Mouse (Mus musculus) midbrain, embryonic 14.5 days (tissue): ENCODE measurements around the gene Ctdspl2. TPM values are rescaled to one million over a fixed set of nuclear protein-coding genes. Genes with fewer than 3 reads are reported as not detected.

ENCODE experiments used
- ATAC-seq: fragments of 200-750 bp; cut with Nextera tagmentation; 2 replicates; pipeline ENCODE4 v1.8.0; 2017; ENCODE audit warnings: moderate number of reproducible peaks, moderate library complexity; ENCODE audit not compliant: low FRiP score, low TSS enrichment
- DNase-seq: peaks from one replicate; pipeline ENCODE4 v3.0.0-alpha.2; 2015
- H3K27ac ChIP-seq: fragments of 300-500 bp; sonication (generic); replicated peaks from 2 replicates; pipeline ENCODE4 v1.5.1; 2014; ENCODE audit warnings: mild to moderate bottlenecking, low read depth, low read length, moderate library complexity
- H3K27me3 ChIP-seq: fragments of 300-500 bp; sonication (generic); 2 replicates; pipeline ENCODE4 v1.6.1; 2014; ENCODE audit warnings: low read length, control low read depth, mixed read lengths; ENCODE audit not compliant: control insufficient read depth, insufficient read depth
- H3K36me3 ChIP-seq: fragments of 300-500 bp; sonication (generic); 2 replicates; pipeline ENCODE4 v1.6.1; 2014; ENCODE audit warnings: low read length, control low read depth; ENCODE audit not compliant: control insufficient read depth, insufficient read depth
- H3K4me1 ChIP-seq: fragments of 300-500 bp; sonication (generic); 2 replicates; pipeline ENCODE4 v1.6.1; 2014; ENCODE audit warnings: mild to moderate bottlenecking, antibody characterized with exemption, low read length, control low read depth; ENCODE audit not compliant: control insufficient read depth, insufficient read depth
- H3K4me2 ChIP-seq: fragments of 300-500 bp; sonication (generic); 2 replicates; pipeline ENCODE4 v1.6.1; 2014; ENCODE audit warnings: mild to moderate bottlenecking, low read length, moderate library complexity
- H3K4me3 ChIP-seq: fragments of 300-500 bp; sonication (generic); replicated peaks from 2 replicates; pipeline ENCODE4 v1.5.1; 2014; ENCODE audit warnings: low read depth, low read length
- H3K9ac ChIP-seq: fragments of 300-500 bp; sonication (generic); replicated peaks from 2 replicates; pipeline ENCODE4 v1.6.1; 2014; ENCODE audit warnings: mild to moderate bottlenecking, low read length, moderate library complexity
- H3K9me3 ChIP-seq: fragments of 300-500 bp; sonication (generic); 2 replicates; pipeline ENCODE4 v1.6.1; 2016; ENCODE audit warnings: low read length, control low read depth, mixed read lengths; ENCODE audit not compliant: control insufficient read depth
- WGBS: fragments of 180-500 bp; shearing (Covaris S2); extraction: QIAGEN DNeasy Blood & Tissue Kit; methylation state at CpG from one replicate; pipeline ENCODE4 v1.1.7; 2014; 5-methylcytosine and 5-hydroxymethylcytosine counted together
- microRNA-seq: library from miRNA; unstranded; fragments of <30 nt; microRNA quantifications from one replicate; pipeline ENCODE4, GENCODE M21; 2016
- polyA plus RNA-seq: library from polyadenylated mRNA; unstranded; fragments of >200 nt; fragmentation: Nextera tagmentation; extraction: Ambion mirVana; gene quantifications from 2 replicates; pipeline ENCODE4 v1.2.1, GENCODE M21; 2014

The Ctdspl2 gene
- polyA plus RNA-seq, 1 experiment from 2014 or later: 41.1 TPM

- ATAC-seq: no peak
- DNase-seq: no peak
- Histone ChIP-seq H3K9ac (no peak overlapping the region), H3K27me3 (no peaks in the 10 kb centered on the region), H3K4me1 (no peaks in the 10 kb centered on the region; the same call in 1 of the 2 replicates), H3K9me3 (no peaks in the 10 kb centered on the region), H3K36me3 (0 out of 2 replicates have a peak, but pooled peaks cover 12% of the 10 kb centered on the region), H3K4me2 (no peak overlapping the region), H3K4me3 (no peak overlapping the region), H3K27ac (no peak overlapping the region)
- WGBS: 95% methylated on average over 6 of the region's 6 CpGs
Measured at GRCm38 (mm10) chr2:122031970-122032369, 76.2 kb downstream of the Ctdspl2 start.

DNA sequence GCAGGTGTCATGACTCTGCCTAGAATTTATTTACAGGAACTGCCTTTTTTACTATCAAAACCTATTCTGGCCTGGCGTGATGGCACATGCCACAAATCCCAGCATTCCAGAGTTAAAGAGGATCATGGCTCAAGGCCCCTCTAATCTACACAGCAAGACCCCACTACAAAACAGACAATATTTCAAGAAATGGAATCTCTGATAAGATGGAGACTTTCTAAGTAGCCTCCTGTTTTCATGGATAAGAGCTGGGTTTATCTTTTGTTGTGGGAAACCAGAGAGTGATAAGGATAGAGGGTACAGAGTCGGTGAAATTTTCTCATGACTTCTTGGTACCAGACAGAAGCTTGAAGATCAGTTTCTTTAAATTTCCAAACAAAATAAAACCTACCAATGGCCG, 80.3 kb downstream of the Ctdspl2 start:
- Histone ChIP-seq H3K27me3 (no peaks in the 10 kb centered on the region), H3K4me3 (no peak overlapping the region), H3K9me3 (no peaks in the 10 kb centered on the region), H3K9ac (no peak overlapping the region), H3K36me3 (0 out of 2 replicates have a peak, but pooled peaks cover 9% of the 10 kb centered on the region), H3K4me1 (no peaks in the 10 kb centered on the region), H3K4me2 (no peak overlapping the region), H3K27ac (no peak overlapping the region)
- DNase-seq (no peak), ATAC-seq (no peak)
- 96% methylated on average over 3 of the region's 3 CpGs for WGBS

DNA sequence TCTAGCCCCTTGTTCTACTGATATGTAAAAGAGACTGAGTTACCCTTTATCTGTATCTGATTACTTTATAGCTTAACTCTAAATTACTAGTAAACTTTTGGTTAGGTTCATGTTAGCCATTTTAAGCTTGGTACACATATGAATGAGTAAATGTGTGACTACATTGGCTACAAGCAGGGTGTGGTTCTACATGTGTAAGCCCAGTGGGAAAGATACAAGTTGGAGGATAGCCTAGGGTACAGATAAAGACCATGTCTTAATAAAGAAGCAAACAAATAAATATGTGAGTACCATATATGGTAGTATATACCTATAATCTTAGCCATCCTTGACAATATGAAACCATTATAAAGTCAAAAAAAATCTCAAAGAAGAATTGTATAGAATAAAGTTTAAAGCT, 88.1 kb downstream of the Ctdspl2 start:
- no peak overlapping the region for H3K9ac ChIP-seq
- ATAC-seq: no peak
- no peaks in the 10 kb centered on the region for H3K27me3 ChIP-seq
- no peaks in the 10 kb centered on the region for H3K4me1 ChIP-seq
- no peak overlapping the region for H3K27ac ChIP-seq
- DNase-seq: no peak
- H3K9me3 ChIP-seq: no peaks in the 10 kb centered on the region
- no peak overlapping the region for H3K4me2 ChIP-seq
- peaks cover 17% of the 10 kb centered on the region for H3K36me3 ChIP-seq
- H3K4me3 ChIP-seq: no peak overlapping the region

- H3K4me1 ChIP-seq: no peaks in the 10 kb centered on the region
- H3K9ac ChIP-seq: no peak overlapping the region
- ATAC-seq (no peak), DNase-seq (no peak)
- H3K27ac ChIP-seq: no peak overlapping the region
- H3K36me3 ChIP-seq: peaks cover 50% of the 10 kb centered on the region
- H3K9me3 ChIP-seq: no peaks in the 10 kb centered on the region
- 90% methylated on average over 11 of the region's 11 CpGs for WGBS
- no peak overlapping the region for H3K4me2 ChIP-seq
- H3K4me3 ChIP-seq: no peak overlapping the region
- H3K27me3 ChIP-seq: no peaks in the 10 kb centered on the region
Measured at GRCm38 (mm10) chr2:122059365-122060115, 103.7 kb downstream of the Ctdspl2 start.

Small RNA genes within 50 kb of the gene (microRNA-seq; reads per million reads assigned to microRNA genes)
- not detected for gene Gm47314

Other genes with a start within 250 kb of the Ctdspl2 start
- 29.0 and 32.0 TPM in 2 replicates for gene Frmd5, start 148.9 kb upstream of the Ctdspl2 start, polyA plus RNA-seq
- 26.6 and 26.7 TPM in 2 replicates for gene Casc4, start 89.0 kb upstream of the Ctdspl2 start, polyA plus RNA-seq
- 0.63 and 0.89 TPM in 2 replicates for gene Mageb3, start 91 bp downstream of the Ctdspl2 start, polyA plus RNA-seq
- gene Eif3j1, start 72.5 kb downstream of the Ctdspl2 start, polyA plus RNA-seq: 10.1 TPM in 2 replicates
- 9.4 and 12.1 TPM in 2 replicates for gene Spg11, start 162.4 kb downstream of the Ctdspl2 start, polyA plus RNA-seq
- 61.7 and 114 TPM in 2 replicates for gene B2m, start 191.7 kb downstream of the Ctdspl2 start, polyA plus RNA-seq
- gene Trim69, start 204.7 kb downstream of the Ctdspl2 start, polyA plus RNA-seq: not detected in 2 replicates
- gene Patl2, start 230.2 kb downstream of the Ctdspl2 start, polyA plus RNA-seq: not detected in 2 replicates
- gene Terb2, start 230.3 kb downstream of the Ctdspl2 start, polyA plus RNA-seq: not detected in 2 replicates